Mouse (Mus musculus): ENCODE measurements around the gene Rnh1. TPM values are rescaled to one million over a fixed set of nuclear protein-coding genes. Genes with fewer than 3 reads are reported as not detected.

Gene Rnh1
- total RNA-seq, 2 experiments from 2014 or later, result 52.9 to 56.0 TPM

- peak; percentile 46 for DNase-seq
These were observed 4.6 kb downstream of the Rnh1 start for GRCm38 (mm10) chr7:141167901-141168517.

- no peak for DNase-seq
These were observed 7.8 kb downstream of the Rnh1 start for GRCm38 (mm10) chr7:141164850-141165249.

DNA sequence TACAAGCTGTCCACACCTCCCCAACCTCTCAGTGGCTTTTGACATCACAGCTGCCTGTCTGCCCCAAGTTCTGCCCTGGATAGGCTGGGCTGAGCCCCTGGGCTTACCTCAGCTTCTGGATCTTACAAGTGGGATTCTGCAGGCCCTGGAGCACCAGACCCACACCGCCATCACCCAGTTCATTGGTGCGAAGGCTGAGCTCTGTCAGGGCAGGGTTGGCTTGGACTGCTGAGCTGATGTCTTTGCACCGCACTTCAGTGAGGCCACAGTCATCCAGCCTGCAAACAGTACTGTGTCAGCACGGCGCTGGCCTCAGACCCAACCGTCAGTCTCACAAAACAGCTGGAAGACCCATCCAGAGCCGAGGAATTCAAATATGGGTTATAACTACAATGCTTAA is 8.3 kb downstream of the Rnh1 start:
- DNase-seq, result no peak

DNA sequence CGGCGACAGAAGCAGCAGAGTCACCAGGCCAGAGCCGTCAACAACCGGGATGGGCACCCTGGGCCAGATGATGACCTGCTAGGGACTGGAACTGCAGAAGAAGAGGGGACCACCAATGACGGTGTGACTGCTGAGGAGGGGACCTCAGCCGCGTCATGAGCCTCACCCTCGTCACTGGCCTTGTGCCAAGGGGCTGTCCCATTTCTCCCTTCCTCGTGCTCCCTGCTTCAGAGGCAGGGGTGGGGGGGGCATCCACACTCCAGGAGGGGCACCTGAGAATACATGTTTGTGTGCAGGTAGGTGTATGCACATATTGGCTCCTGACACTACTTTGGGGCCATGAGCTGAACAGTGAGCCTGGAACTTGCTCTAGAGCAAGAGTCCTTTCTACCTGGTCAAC is 17.3 kb downstream of the Rnh1 start:
- DNase-seq, result no peak

GRCm38 (mm10) chr7:141148639-141149038 is 24.0 kb downstream of the Rnh1 start:
- no peak for DNase-seq

DNA sequence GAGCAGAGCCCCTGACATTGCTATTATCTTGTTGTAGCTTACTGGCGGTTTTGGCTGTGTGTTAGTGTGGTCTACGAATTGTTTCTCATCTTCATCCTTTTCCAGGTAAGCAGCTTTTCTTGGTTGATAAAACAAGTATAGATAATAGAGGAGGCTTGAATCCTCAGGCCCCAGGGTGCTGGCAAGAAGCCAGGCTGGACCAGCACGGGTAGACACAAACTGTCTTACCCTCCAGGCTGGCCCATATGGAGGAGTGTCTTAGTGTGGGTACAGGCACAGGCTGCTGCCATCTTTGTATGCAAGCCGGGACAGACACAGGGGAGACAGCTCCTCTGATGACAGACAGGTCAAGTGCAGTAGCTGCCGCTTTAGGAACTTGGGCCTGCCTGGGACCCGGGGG is 25.6 kb downstream of the Rnh1 start:
- no peak for DNase-seq

GRCm38 (mm10) chr7:141146043-141146595 is 26.5 kb downstream of the Rnh1 start:
- no peak for DNase-seq

DNA sequence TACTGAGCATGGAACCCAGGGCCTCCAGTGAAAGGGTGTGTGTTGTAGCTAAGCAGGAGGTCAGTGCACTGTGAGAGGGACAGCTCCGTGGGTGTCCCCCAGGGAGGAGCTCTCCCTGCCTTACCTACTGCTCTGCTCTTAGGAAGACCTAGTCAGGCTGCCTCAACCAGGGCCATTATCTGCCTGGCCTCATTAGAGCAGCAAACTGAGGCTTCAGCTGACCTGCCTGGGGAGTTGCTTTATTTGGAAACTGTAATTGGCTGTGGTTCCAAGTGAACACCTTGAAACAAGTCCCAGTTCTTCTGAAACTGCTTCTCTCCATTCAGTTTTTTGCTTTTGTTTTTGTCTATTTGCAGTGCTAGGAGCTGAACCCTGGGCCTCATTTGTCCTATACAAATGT is 27.3 kb downstream of the Rnh1 start:
- no peak for DNase-seq

GRCm38 (mm10) chr7:141144650-141145049 is 28.0 kb downstream of the Rnh1 start:
- DNase-seq, result no peak

- no peak for DNase-seq
These were observed 28.8 kb downstream of the Rnh1 start for GRCm38 (mm10) chr7:141143861-141144260.

- DNase-seq, result peak; percentile 57
These were observed 29.5 kb downstream of the Rnh1 start for GRCm38 (mm10) chr7:141143112-141143511.

GRCm38 (mm10) chr7:141141326-141141725 is 31.3 kb downstream of the Rnh1 start:
- no peak for DNase-seq

GRCm38 (mm10) chr7:141131904-141132755 is 40.5 kb downstream of the Rnh1 start:
- no peak for DNase-seq

GRCm38 (mm10) chr7:141131024-141131820 is 41.4 kb downstream of the Rnh1 start:
- peak; percentile 84 for DNase-seq

DNA sequence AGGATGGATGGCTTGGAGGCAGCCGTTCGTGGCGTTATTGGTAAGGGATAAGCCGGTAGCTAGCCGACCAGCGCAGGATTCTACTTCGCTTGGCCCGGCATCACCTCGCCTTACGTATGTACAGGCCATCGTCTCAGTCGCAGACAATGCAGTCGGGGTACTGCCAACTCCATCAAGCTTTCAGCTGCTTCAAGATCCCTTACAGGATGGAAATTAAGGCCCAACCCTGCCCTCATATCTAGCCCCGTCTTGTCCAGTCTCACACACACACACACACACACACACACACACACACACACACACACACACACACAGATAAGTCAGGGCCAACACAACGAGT is 49.2 kb downstream of the Rnh1 start:
- DNase-seq, result no peak

DNA sequence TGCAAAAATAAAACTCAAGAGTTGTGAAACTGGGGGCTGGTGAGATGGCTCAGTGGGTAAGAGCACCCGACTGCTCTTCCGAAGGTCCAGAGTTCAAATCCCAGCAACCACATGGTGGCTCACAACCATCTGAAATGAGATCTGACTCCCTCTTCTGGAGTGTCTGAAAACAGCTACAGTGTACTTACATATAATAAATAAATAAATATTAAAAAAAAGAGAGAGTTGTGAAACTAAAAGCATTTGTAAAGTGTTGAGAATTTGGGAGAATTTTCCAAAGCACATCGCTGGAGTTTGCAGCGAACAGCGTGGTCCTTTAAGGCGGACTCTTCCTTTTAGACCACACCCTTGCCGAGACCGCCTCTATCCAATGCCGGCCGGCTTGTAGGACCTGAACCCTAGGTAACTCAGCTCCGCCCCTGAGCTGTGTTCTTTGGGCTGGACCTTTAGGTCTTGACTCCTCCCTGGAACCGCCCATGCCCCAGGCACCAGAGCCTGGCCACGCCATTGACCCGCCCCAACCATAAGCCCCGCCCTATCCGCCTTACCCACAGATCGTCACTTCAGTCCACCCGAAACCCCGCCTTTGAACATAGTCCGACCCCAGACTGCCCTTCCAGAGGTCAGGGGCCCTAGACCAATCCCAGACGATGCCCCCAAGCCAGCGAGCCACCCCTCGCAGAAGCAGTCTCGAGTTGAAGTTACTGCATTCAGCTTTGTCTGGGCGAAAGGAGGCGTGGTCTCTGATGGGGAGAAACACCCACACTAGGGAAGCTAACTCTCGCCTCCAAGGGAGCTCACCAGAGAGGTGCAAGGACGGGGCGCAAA is 49.8 kb downstream of the Rnh1 start:
- DNase-seq, result peak; percentile 90

DNA sequence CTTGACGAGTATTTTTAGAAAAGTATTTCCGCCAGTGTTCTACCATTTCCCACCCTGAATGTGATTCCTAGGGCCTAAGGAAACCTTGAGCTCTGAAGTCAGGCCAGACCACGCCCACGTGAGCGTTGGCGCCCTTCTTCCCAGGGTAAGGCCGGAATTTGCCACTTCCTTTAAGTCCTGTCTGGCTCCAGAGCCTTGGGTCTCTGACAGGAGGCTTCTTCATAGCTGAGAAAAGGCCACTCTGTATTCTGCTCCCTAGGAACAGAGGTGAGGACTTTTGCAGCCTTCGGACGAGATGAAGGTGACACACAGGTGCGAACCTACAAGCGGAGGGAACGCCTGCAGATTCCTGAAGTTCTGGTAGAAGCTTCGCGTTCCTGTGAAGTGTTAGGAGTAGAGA is 50.4 kb downstream of the Rnh1 start, which contains the start of gene Ptdss2:
Ptdss2 (plus strand) TSS at position 138 of the 400 bp plus-strand sequence.
- DNase-seq, result no peak

- DNase-seq, result no peak
These were observed 51.6 kb downstream of the Rnh1 start for GRCm38 (mm10) chr7:141121051-141121531.

GRCm38 (mm10) chr7:141120605-141121004 is 52.1 kb downstream of the Rnh1 start:
- DNase-seq, result no peak

DNA sequence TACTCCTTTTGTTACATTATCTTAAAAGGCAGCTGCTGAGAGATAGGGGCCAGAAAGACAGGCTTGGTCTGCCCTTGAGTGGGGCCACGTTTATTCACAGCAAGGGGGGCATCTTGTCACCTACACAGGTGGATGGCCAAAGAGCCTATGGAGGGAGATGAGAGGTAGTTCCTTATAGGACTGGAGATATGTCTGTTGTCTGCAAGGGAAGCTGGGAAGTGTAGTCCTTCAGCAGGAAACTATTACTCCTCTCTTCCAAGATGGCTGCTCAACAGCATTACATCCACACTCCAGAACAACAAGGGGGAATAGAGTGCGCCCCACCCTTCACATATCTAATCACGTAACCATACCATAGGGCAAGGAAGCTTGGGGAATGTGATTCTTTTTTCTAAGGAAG is 53.2 kb downstream of the Rnh1 start:
- no peak for DNase-seq

DNA sequence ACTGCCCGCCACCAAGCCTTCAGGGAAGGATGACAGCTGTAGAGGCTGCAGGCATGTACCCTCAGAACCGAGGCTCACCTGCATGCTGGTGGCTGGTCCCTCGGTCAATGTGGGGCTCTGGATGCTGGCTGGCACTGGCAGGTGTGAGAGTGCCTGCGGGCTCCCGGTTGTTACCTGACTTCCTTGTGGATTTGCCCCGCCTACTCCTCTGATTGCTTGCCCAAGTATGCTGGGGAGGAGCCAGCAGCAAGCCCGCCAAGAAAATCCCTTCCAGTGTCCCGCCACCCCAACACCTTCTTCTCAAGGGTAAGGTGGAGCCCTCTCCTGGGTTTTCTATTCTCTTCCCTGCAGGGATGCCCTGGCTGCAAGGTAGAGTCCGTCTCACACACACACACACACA is 55.0 kb downstream of the Rnh1 start, which contains the start of gene Ano9:
Ano9 (minus strand) TSS at position 171 of the 400 bp plus-strand sequence.
- no peak for DNase-seq

Measured in gastrocnemius, postnatal 10 days (tissue).